Mouse (Mus musculus) adrenal gland, postnatal 25 days (tissue): ENCODE data around the gene Egfl8. TPM values are rescaled to one million over a fixed set of nuclear protein-coding genes. Genes with fewer than 3 reads are reported as not detected.

Experiments used
- DNase-seq: peaks from one replicate; pipeline ENCODE4 v3.0.0; 2021; ENCODE audit warnings: mixed read lengths
- long read RNA-seq: library from polyadenylated mRNA; stranded (forward); transcript quantifications from one replicate; pipeline ENCODE4 v2.0.0, GENCODE M21; 2021
- total RNA-seq: library from RNA; stranded (reverse); gene quantifications from 2 replicates; pipeline ENCODE4 v1.2.3, GENCODE M21; 2021

Gene Egfl8
- 3.0 and 3.8 TPM in 2 replicates for total RNA-seq
- long read RNA-seq, partial matches to known transcripts, result 0 of 2 reads
- long read RNA-seq, other reads (novel, unspliced or antisense), result 0 of 2 reads

DNA sequence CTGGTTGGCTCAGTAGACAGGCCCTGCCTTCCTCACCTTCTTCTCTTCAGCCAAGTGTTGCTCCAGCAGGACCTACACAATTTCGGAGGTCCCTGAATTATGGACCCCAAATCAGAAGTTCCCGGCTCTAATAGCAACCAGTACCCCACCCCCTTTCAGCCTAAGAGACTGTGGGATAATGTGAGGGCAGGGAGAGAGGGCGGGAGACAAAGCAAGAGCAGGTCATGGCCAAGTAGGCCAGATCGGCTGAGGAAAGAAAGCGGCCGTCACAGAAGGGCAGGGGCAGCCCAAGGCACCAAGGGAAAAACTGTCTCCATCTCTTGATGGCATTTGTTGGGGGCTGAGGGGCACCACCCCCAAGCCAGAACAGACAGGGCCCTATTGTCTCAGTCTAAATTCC, at the start of gene Egfl8:
Gene Egfl8 (minus strand): TSS at position 101 of the 400 bp plus-strand sequence.
- no peak for DNase-seq

DNA sequence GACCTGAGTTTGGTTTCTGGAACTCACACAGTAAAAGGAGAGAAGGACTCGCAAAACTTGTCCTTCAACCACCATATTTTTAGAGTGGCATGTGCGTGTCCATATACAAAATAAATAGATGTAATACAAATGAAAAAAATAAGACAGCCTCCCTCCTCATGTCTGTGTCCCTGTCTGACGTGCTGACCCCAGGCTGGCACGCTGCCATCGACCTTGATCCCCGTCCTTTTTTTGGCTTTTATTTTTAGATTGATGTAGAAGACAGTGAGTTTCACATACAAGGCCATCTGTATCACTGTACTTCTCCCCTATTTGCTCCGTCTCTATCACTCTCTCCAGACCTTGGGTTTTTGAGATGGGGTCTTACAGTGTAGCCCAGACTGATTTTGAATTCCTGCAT, 48.7 kb upstream of the Egfl8 start:
- DNase-seq, result no peak

DNA sequence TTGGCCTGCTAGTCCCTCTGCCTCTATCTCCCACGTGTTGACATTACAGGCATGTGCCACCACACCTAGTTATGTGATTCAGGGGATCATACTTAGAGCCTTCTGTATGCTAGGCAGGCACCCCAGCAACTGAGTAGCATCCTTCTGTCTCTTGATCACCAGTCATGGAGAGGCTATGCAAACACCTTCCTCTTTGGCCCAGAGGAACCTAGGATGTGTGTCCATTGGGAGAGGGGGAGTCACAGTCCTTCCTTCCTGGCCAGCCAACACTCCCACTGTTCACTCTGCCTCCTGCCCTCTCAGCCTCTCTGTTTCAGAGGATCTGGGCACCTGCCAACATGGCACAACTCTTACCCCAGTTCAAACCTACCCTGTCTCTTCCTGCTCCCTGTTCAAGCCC, 47.8 kb upstream of the Egfl8 start:
- no peak for DNase-seq

DNA sequence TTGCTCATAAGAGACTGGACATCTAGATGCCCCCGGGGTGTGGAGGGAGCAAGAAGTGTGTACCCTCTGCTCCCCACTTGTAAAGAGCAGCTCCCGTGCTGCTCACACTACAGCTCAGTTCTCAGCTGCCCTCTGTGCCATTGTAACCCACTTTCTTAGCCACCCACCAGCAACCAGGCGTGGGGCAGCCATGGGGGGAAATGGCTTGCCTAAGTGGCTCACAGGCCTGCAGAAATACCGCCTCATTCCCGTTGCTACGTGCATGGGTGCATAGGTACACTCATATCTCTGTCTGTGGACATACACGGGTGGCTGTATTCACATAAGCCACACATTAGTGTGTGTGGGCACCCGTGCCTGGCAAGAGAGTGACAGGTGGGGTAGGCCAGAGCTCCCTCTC, 47.2 kb upstream of the Egfl8 start:
- DNase-seq, result no peak

DNA sequence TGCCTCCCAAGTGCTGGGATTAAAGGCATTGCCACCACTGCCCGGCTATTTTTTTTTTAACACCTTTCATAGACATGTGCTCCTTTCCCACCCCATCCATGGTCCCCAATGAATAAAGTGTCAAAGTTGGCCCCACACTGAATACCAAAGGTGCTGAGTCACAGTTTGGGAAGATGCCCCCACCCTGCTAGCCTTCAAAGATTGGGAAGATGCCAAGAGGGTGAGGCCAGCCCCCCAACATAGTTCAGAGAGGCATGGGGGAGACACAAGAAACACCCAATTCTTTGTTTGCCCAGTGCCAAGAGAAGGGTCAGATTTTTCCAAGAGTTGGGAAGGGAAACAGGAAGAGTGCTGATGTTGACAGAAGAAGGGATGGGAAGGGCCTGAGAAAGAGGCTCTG, 46.7 kb upstream of the Egfl8 start:
- no peak for DNase-seq

DNA sequence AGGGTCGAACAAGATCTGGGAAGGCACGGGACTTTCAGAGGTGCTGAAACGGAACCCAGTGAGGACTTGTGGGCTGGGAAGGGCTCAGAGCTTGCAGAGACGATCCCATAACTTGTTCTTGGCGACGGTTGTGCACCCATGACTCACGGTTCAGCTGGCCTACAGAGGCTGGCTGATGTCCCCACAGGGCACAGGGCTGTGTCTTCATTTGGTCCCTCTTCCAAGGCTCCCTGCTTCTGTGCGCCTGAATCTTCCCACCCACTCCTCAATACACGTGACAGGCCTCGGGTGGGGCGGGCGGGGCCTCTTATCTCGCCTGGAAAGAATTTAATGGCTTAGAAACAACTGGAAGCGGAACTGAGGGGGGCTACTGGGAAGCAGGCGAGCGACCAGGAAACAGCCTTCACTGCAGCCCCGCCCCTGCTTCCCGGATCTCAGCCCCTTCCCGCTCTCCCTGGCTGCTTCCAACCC, 45.4 kb upstream of the Egfl8 start:
- peak; percentile 57 for DNase-seq

DNA sequence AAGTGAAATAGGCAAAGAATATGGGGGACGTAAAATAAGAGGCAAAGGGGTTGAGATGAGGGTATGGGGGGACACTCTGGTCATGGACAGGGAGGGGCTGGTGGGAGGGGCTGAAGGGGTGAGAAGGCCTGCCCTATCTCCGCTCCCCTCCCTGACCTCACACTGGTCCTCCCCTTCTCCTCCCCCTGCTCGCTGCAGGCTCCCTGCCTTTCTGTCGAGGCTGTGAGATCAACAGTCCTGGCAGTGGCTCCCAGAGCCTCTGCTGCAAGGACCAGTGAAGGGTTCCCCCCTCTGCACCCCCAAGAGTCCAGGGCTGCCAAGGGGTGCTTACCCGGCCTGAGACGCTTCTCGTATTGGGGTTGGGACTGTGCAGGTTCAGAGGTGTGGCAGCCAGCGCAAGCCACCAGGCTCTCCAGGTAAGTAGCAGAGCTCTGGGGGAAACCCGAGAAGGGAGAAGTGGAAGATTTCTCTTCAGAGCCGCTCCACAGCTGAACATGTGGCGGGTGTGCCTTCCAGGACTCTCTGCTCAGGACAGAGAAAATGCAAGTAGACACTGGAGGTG, 44.6 kb upstream of the Egfl8 start:
- no peak for DNase-seq

DNA sequence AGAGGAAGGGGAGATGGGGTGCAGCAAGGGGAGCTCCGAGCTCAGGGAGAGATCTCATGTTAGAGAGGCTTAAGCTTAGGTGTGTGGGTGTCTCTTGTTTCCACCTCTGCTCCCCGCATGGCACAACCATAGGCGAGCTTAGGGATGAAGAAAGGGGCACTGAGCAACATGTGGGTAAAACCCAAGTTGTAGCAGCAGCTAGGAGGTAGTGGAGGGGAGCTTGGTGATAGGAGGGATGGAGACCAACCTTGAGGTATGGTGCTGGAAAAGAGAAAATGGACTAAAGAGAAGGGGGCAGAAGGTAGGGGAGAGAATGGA, 44.1 kb upstream of the Egfl8 start:
- DNase-seq, result no peak

DNA sequence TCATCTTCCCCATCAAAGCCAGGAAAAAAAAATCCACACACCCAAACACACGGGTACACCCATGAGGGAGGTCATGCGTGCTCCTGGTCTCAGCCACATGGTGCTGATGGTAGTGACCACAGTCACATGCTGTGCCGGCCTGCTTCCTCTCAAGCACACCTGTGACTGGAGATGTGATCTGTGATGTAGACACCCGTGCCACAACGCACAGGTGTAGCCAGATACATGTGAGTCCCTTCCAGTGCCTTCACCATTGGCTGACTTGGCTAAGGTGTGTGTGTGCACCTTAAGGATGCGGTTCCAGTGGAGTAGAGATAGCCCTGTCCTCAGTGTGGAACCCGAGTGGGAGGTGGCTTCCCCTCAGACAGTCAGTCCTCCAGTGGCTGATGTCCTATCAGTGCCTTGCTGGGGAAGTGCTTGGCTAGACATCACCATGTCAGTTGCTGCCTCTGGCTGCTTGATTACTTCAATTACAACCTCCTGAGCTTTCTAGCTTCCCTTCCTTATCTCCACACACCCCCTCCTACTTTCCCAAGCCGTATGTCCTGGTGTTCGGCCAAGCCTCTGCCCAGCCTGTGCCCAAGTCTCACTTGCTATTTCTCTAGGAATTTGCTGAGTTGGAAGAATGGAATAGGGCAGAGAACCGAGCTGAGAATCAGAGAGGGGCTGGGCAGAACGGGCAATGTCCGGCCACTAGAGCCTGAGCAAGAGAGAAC, 43.6 kb upstream of the Egfl8 start:
- no peak for DNase-seq

DNA sequence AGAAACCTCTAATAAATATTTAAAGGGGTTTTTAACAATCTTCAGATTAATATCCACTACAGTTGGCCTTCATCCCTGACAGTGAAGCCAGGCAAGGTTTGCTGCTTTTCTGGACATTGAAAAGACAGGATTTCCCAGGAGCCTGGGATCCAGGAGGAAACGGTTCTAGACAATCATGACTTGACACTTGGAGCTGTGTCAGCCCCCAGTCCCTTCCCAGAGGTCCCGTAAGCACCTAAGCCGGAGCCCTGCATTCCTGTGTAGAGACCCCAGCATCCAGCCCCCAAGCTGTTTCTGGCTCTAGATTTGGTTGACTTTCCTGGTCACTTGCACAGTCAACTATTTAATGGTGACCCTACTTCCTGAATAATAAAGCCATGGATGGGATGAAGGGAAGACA, 42.8 kb upstream of the Egfl8 start:
- DNase-seq, result no peak

DNA sequence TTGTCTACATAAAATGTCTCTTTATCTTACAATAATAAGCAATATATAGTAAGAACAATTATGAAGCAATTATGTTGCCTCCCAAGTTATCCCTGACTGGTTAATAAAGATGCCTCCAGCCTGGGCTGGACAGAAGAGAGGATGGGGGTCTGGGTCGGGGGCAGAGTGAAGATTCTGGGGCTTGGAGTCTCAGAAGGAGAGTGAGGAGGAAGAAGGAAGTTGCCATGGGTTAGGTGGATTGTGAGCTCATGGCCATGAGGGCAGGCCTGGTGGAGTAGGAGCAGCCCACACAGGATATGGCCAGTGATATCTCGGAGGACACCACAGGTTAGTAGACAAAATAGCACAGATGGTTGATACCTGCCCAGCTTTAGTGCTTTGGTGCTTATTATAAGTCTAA, 42.4 kb upstream of the Egfl8 start:
- no peak for DNase-seq

DNA sequence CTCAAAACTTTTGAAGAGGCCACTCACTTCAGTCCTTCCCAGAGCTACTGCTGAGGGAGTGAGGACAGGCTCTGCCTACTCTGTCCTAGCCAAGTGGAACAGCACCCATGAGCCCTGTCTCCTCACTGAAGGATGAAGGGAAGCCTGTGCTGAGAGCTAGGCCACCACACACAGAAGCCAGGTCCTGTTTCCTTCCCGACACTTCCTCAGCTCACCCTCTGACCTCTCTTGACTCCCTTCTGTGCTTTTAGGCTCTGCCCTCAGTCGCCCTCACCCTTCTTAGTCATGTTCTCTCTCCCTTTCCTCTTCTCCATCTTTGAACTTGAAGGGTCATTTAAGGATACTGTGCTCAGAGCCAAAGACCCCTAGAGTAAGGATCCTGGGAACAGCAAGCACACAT, 41.5 kb upstream of the Egfl8 start:
- DNase-seq, result no peak

DNA sequence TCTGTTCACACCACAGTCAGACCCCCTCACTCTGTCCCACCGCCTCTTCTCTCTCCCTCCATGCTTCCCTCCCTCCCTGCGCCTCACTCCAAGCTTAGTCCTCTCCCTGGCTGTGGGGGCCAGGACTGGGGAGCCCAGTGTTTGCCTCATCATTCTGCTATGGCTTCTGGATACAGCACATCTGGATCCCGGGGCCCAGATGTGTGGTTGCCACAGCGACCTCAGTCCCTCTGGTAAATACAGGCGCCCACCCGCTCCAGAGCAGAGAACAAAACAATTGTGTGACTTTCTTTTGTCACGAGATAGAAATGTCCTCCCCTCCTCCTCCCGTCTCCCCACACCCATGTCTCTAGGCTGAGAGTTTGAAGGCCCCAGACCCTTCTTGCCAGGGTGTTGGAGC, 40.9 kb upstream of the Egfl8 start:
- DNase-seq, result no peak

DNA sequence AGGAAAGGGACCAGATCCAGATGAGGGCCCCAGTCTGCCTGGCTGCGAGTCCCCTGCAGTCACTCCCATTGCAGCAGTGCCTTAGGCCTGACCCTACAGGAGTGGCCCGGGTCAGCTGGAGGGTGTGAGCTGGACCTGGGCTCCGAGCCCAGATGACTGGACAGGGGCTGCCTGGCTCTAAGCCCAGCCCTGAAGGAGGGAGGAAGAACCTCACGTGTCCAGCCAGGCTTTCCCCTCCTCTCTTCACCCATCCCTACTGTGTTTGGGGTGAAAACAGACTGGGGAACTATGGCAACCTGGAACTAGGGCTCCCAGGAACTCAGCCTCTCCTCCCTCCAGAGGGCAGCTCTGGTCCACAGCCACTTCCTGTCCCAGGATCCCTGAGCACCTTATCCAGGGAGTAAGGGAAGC, 39.8 kb upstream of the Egfl8 start:
- DNase-seq, result peak; percentile 79

DNA sequence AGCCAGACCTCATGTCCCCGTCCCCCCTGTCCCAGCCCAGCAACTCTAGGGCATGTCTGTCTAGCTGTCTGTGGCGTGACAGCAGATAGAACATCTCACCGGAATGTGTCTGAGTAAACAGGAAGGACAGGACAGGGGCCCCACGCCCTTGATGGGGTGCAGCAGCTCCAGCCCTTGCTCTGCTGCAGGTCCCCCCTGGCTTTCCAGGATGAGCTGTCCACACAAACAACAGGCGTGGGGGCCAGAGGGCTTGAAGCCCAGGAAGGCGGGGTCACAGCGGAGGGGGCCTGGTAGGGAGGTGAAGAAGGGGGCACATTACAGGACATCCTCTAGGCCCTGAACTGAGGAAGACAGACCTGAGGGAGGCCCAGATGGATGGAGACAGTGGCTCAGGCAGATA, 39.4 kb upstream of the Egfl8 start:
- DNase-seq, result peak; percentile 57

DNA sequence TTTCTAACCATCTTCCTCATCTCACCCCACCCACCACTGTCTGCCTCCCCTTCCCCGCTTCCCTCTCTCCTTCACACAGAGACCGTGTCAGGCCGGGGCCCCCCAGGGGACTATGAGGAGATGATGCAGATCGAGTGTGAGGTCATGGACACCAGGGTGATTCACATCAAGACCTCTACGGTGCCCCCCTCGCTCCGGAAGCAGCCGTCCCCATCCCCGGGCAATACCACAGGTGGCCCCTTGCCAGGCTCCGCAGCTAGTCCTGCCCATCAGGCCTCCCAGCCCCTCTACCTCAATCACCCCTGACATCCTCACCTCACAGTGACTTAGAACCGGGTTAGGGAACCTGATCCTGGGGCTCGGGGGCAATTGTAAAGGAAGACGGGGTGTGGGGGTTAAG, 38.6 kb upstream of the Egfl8 start:
- DNase-seq, result no peak

DNA sequence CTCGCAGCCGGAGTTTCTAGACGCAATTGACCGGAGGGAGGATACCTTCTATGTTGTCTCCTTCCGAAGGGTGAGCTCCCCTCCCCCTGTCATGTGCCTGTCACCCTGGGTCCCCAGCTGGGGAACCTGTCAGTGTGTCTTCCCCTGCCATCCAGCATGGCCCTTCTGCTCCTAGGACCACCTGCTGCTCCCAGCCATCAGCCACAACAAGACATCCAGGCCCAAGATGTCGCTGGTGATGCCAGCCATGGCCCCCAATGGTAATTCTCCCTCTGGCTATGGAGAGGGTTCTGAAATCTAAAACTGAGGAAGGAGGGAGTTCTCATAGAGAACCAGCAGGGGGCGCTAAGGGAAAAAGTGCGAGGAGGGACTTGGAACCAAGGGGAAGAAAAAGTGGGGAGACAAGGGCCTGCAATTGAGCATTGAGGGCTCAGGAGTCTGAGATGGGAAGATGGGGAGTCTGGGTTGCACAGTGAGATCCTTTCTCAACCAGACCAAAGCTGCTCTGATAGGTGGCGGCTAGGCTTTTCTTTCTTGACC, 38.0 kb upstream of the Egfl8 start:
- DNase-seq, result peak; percentile 66

DNA sequence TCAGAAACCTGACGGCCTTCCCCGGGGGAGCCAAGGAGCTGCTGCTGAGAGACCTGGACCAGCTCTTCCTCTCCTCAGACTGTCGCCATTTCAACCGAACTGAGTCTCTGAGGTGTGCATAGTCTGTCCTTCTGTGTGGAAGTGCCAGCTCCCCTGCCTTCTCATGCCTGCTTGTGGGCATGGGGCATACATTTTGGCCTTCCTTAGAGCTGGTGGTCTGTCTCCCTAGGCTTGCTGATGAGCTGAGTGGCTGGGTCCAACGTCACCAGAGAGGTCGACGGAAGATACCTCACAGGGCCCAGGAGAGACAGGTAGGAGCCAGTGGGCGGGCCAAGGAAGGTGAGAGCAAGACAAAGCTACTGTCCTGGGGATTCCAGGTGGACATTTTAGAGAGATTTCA, 37.2 kb upstream of the Egfl8 start:
- DNase-seq, result no peak

DNA sequence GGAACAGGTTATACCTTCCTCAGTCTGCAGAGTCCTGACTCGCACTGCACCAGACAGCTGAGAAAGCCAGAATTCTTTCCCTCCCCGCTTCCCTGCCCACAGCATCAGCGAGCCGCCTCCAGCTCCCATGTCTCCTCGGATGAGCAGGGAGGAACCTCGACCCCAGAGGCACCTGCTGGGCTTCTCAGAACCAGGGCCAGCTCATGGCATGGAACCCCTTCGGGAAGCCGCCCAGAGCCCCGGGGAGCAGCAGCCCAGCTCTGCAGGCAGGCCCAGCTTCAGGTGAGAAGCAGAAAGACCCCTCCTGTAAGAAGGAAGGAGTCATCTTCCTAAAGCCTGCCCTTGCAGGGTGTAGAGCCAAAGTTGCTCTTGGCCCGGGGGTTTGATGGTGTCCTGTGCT, 36.8 kb upstream of the Egfl8 start:
- no peak for DNase-seq

DNA sequence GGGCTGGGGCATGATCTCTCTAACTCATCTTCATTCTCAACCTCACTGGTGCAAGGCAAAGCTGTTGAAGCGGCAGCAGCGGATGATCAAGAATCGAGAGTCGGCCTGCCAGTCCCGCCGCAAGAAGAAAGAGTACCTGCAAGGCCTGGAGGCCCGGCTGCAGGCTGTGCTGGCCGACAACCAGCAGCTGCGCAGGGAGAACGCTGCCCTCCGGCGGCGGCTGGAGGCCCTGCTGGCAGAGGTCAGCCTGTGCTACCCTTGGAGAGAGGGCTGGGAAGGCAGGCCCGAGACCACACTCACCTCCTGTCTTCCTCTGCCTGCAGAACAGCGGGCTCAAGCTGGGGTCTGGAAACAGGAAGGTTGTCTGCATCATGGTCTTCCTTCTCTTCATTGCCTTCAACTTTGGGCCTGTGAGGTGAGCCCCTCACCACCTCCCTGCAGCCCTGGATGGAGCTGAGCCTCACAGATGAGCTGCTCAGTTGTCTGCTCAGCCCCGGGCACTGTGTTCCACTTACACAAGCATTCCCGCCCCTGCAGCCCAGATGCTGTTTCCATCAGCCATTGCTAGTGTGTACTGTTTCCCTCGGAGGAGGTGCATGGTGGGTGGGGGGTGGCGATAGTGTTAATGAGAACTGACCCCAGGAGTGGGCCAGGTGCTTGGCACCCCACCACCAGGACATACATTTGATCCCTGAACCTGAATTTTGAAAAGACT, 35.9 kb upstream of the Egfl8 start:
- DNase-seq, result peak; percentile 64

DNA sequence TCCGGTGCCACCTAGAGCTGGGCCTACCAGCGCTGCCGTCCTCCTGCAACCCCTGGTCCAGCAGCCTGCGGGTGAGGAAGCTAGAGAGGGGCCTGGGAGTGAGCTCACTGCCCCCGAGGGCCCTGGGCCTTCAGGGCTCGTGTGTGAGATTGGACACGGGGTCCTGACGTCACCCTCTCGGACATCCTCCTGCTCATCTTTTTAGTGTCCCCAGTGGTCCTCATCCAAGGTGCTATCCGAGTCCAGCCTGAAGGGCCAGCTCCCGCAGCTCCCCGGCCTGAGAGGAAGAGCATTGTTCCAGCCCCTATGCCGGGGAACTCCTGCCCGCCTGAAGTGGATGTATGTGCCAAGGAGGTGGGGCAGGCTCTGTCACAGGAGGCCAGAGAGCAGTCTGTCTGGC, 35.0 kb upstream of the Egfl8 start:
- no peak for DNase-seq

DNA sequence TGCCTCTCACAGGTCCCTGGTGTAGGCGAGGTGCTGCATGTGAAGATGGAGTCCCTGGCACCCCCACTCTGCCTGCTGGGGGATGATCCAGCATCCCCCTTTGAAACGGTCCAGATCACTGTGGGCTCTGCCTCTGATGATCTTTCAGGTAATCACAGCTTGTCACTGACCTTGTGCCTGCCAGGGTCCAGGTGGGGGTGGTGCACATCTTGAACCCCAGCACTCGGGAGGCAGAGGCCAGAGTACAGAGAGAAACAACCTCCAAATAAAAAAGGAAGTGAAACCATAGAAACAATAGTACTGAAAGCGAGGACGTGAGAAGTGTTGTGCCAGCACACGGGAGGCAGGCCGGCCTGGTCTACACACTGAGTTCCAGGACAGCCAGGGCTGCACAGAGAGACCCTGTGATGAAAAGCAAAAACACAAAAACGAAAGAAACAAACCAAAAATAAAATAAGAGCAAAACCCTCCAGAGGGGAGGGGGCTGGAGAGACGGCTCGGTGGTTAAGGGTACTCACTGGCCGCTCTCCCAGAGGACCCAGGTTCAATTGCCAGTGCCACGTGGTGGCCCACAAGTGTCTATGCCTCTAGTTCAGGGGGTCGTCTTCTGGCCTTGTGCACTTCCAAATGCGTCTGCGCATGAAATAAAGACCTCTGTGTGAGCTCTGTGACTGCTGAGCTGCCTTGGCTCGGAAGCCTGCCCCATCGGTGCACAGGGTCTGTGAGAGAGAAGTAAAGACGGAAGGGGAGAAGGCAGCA, 33.5 kb upstream of the Egfl8 start:
- DNase-seq, result no peak
